Mouse (Mus musculus): ENCODE data around the gene Hmgn2.
"Not testable (repeated sequence)": the region's sequence is repeated elsewhere in the genome, so short reads cannot be mapped to it uniquely, and the experiment has no call there.

- not testable (repeated sequence) for TF ChIP-seq CTCF, POLR2A (IDR thresholded peaks at IDR 0.05; ENCODE audit: insufficient read depth, low read depth, low read length)
These were observed 50.2 kb downstream of the Hmgn2 start for GRCm38 (mm10) chr4:133918093-133918825.
